Mouse (Mus musculus): ENCODE measurements around the gene Inhbc.

Inhbc gene

GRCm38 (mm10) chr10:127369834-127370820 is at the start of gene Inhbc:
TSS of gene Inhbc (minus strand) at chr10:127370431.
- no peak for DNase-seq (ENCODE audit: low spot score)

GRCm38 (mm10) chr10:127414141-127414540 is 43.9 kb upstream of the Inhbc start:
- DNase-seq (ENCODE audit: low spot score): no peak

GRCm38 (mm10) chr10:127413585-127413984 is 43.4 kb upstream of the Inhbc start:
- no peak for DNase-seq (ENCODE audit: low spot score)

GRCm38 (mm10) chr10:127412776-127413175 is 42.5 kb upstream of the Inhbc start:
- DNase-seq (ENCODE audit: low spot score): no peak

GRCm38 (mm10) chr10:127412101-127412500 is 41.9 kb upstream of the Inhbc start:
- no peak for DNase-seq (ENCODE audit: low spot score)

GRCm38 (mm10) chr10:127407391-127407790 is 37.2 kb upstream of the Inhbc start:
- no peak for DNase-seq (ENCODE audit: low spot score)

GRCm38 (mm10) chr10:127404701-127405100 is 34.5 kb upstream of the Inhbc start:
- DNase-seq (ENCODE audit: low spot score): no peak

- no peak for DNase-seq (ENCODE audit: low spot score)
These were observed 21.5 kb upstream of the Inhbc start for GRCm38 (mm10) chr10:127391774-127392173.

GRCm38 (mm10) chr10:127381743-127382134 is 11.5 kb upstream of the Inhbc start:
- no peak for DNase-seq (ENCODE audit: low spot score)

GRCm38 (mm10) chr10:127380767-127381742 is 10.8 kb upstream of the Inhbc start:
- peak; percentile 5 for DNase-seq (ENCODE audit: low spot score)

GRCm38 (mm10) chr10:127380251-127380691 is 10.0 kb upstream of the Inhbc start, which contains the start of gene R3hdm2:
TSS of gene R3hdm2 (plus strand) at chr10:127380327.
- peak; percentile 63 for DNase-seq (ENCODE audit: low spot score)

- no peak for DNase-seq (ENCODE audit: low spot score)
These were observed 9.4 kb upstream of the Inhbc start for GRCm38 (mm10) chr10:127379654-127380053.

- DNase-seq (ENCODE audit: low spot score): no peak
These were observed 7.5 kb upstream of the Inhbc start for GRCm38 (mm10) chr10:127377700-127378099.

GRCm38 (mm10) chr10:127371023-127371422 is 792 bp upstream of the Inhbc start:
- DNase-seq (ENCODE audit: low spot score): no peak

GRCm38 (mm10) chr10:127368273-127368672 is 2.0 kb downstream of the Inhbc start:
- no peak for DNase-seq (ENCODE audit: low spot score)

GRCm38 (mm10) chr10:127367116-127367515 is 3.1 kb downstream of the Inhbc start:
- DNase-seq (ENCODE audit: low spot score): no peak

- no peak for DNase-seq (ENCODE audit: low spot score)
These were observed 9.5 kb downstream of the Inhbc start for GRCm38 (mm10) chr10:127360714-127361113.

GRCm38 (mm10) chr10:127355336-127355735 is 14.9 kb downstream of the Inhbc start:
- DNase-seq (ENCODE audit: low spot score): no peak

GRCm38 (mm10) chr10:127353909-127354895 is 16.0 kb downstream of the Inhbc start, which contains the start of gene Inhbe:
TSS of gene Inhbe (minus strand) at chr10:127354411.
- DNase-seq (ENCODE audit: low spot score): no peak

GRCm38 (mm10) chr10:127352766-127353165 is 17.5 kb downstream of the Inhbc start:
- DNase-seq (ENCODE audit: low spot score): no peak

GRCm38 (mm10) chr10:127352187-127352586 is 18.0 kb downstream of the Inhbc start:
- DNase-seq (ENCODE audit: low spot score): no peak
